Mouse (Mus musculus): ENCODE data around the gene Nup205. TPM values are rescaled to one million over a fixed set of nuclear protein-coding genes. Genes with fewer than 3 reads are reported as not detected.

The Nup205 gene
- polyA plus RNA-seq, 1 experiment, result 1.3 TPM

DNA sequence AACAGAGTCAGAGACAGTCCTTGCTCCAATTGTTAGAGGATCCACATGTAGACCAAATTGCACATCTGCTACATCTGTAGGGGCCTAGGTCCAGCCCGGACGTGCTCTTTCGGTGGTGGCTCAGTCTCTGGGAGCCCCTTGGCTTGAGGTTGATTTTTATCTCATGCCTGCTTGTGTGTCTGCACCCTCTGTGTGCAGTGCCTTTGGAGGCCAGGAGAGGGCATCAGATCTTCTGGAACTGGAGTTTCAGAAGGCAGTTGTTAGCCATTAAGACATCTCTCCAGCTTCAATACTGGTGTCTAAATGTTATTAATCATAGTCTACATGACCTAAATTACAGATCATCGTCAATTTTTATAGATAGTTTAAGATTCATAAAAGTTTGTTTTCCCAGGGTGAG, 66.0 kb downstream of the Nup205 start:
- H3K4me1 ChIP-seq, result peaks cover 15% of the 10 kb centered on the region
- no peak overlapping the region for H3K4me3 ChIP-seq (replicated peaks)
- H3K9me3 ChIP-seq, result no peaks in the 10 kb centered on the region
- TF ChIP-seq FLI1 (IDR thresholded peaks at IDR 0.05; ENCODE audit: low read length) (no peak), GATA1 (IDR thresholded peaks at IDR 0.05; ENCODE audit: borderline replicate concordance, low read length) (no peak)
- H3K27me3 ChIP-seq (replicated peaks), result no peaks in the 10 kb centered on the region
- peaks cover 87% of the 10 kb centered on the region for H3K36me3 ChIP-seq (replicated peaks; ENCODE audit: low read length)

DNA sequence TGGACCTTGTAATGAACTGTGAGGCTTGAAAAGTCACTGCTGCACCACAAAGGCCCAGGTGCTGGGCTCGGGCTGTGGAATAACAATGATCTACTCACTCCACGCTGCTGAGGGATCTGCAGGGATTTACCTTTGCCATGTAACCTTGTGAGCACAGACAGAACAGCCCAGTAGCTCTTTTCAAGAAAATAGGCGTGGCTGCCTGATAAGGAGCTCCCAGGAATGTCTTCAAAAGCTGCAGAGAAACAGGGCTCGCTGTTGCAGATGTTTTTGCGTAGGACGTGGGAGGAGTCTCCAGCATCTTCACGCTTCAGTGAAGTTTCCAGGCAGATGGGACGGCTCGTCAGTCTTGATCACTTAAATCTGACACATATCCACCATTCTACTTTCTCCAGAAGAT, 66.8 kb downstream of the Nup205 start:
- H3K36me3 ChIP-seq (replicated peaks; ENCODE audit: low read length), result peaks cover 79% of the 10 kb centered on the region

DNA sequence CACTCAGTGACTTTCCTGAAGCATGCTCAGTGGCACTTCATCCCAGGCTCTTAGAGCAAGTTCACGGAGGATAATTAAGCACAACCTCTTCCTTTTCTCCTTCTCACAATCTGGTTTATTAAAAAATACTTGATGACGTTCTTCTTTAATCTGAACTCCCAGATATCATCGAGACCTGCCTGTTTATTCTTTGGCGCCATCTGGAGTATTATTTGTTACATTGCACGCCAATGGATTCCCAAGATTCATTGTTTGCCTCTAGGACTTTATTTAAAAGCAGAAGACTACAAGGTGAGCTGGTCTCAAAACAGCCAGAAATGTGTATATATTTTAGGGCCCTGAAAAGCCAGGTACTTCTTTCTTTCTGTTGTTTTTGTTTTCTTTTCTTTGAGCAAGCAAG, 67.9 kb downstream of the Nup205 start:
- Histone ChIP-seq H3K27me3 (replicated peaks) (no peaks in the 10 kb centered on the region), H3K9me3 (no peaks in the 10 kb centered on the region), H3K4me3 (replicated peaks) (no peak overlapping the region), H3K36me3 (replicated peaks; ENCODE audit: low read length) (peaks cover 69% of the 10 kb centered on the region), H3K4me1 (peaks cover 33% of the 10 kb centered on the region)
- TF ChIP-seq GATA1 (IDR thresholded peaks at IDR 0.05; ENCODE audit: borderline replicate concordance, low read length) (no peak), FLI1 (IDR thresholded peaks at IDR 0.05; ENCODE audit: low read length) (no peak)

More for the DNA sequence above, 66.8 kb downstream of the Nup205 start:
- no peak for TF ChIP-seq GATA1 (IDR thresholded peaks at IDR 0.05; ENCODE audit: borderline replicate concordance, low read length)
- no peaks in the 10 kb centered on the region for H3K9me3 ChIP-seq
- peaks cover 23% of the 10 kb centered on the region for H3K4me1 ChIP-seq
- no peaks in the 10 kb centered on the region for H3K27me3 ChIP-seq (replicated peaks)
- H3K4me3 ChIP-seq (replicated peaks), result no peak overlapping the region

DNA sequence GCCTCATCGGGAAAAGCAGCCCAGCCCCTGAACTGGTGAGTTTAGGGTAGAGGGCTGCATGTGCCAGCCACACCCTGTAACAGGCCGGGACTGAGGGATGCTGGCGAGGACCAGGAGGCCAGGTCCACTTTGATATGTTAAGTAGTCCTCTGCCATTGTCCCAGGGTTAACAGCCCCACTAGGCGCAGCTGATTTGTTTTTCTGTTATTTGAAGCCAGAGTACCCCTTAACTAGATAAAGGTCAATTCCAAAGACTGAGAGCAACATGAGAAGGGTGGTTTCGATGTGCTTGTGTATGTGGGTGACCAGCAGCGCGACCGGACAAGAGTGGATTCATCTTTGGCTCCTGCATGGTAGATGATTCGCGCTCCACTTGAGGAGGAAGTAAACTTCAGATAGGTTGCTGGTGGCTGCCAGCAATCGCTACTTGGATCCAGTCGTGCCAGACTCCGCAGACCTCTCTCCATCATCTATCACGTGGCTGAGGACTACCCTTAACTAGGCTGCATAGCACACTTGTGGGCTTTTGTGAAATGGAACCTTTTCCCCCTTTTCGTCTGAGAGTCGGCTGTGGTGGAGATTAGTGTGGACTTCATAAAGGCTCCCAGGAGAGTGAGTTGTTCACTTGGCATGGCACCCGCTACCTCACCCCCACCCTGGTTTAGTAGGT, 74.7 kb downstream of the Nup205 start:
- peaks cover 18% of the 10 kb centered on the region for H3K36me3 ChIP-seq (replicated peaks; ENCODE audit: low read length)
- H3K27me3 ChIP-seq (replicated peaks), result no peaks in the 10 kb centered on the region
- peaks cover 60% of the 10 kb centered on the region for H3K4me1 ChIP-seq
- TF ChIP-seq GATA1 (IDR thresholded peaks at IDR 0.05; ENCODE audit: borderline replicate concordance, low read length) (no peak), FLI1 (IDR thresholded peaks at IDR 0.05; ENCODE audit: low read length) (no peak)
- no peaks in the 10 kb centered on the region for H3K9me3 ChIP-seq
- H3K4me3 ChIP-seq (replicated peaks), result peak overlapping the region; percentile 96

DNA sequence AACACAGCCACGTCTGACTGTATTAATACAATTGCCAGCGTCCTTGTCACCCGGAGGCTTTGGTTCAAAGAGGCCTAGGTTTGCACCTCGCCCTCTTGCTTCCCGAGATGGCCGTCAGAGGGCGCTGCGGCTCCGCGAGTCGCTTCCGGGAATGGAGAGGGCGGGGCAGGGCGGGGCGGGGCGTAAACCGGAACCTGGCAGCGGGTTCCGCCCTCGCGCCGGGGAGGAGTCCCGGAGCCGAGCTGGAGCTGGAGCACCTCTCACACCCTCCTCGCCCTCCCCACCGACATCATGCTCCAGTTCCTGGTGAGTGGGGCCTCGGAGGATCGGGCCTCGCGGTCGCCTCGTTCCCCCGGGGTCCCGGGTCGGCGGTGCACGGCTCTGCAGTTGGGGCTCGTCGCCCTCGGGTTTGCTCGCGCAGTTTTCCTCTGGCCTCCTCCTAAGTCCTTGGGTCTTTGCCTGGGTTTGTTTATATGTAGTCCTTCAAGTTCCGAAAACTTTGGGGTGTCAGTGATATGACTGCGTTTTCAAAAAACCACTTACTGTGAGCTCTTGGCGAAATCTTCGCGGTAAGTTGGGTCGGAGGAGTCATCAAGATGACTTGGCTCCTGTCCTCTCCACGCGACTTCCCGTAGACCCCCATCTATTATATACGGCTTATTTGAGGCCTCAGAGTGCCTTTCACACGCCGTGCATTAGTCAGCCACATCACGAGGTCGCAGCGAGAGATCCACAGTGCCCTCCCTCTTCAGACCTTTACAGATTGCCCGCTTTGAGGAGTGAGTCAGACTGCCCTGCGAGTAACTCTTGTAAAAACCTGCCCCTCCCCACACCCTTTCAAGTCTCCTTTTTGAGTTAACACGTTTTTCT, 75.5 kb downstream of the Nup205 start:
- H3K9me3 ChIP-seq, result no peaks in the 10 kb centered on the region
- peak overlapping the region; percentile 96 for H3K4me3 ChIP-seq (replicated peaks)
- no peaks in the 10 kb centered on the region for H3K27me3 ChIP-seq (replicated peaks)
- peak; percentile 9; the same call in 1 of the 2 replicates for TF ChIP-seq FLI1 (IDR thresholded peaks at IDR 0.05; ENCODE audit: low read length)
- no peak for TF ChIP-seq GATA1 (IDR thresholded peaks at IDR 0.05; ENCODE audit: borderline replicate concordance, low read length)
- H3K36me3 ChIP-seq (replicated peaks; ENCODE audit: low read length), result peaks cover 18% of the 10 kb centered on the region
- H3K4me1 ChIP-seq, result peaks cover 68% of the 10 kb centered on the region

DNA sequence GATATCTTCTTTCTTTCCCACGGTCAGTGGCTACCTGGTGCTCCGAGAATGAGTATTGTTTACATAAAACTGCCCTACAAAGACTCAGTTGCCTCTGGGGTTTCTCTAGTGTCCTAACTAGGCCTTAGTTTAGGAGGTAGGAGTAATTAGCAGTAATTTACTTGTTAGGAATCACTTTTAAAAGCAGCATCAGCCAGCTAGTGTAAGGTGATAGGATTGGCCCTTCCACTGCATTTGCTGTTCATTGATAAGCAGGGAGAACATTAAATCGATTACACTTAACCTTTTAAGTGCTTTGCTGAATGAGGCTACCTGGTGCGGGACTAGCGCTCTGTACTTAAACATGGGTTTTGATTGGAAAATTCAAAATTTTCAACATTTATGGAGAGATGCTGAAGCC, 76.3 kb downstream of the Nup205 start:
- TF ChIP-seq FLI1 (IDR thresholded peaks at IDR 0.05; ENCODE audit: low read length) (no peak), GATA1 (IDR thresholded peaks at IDR 0.05; ENCODE audit: borderline replicate concordance, low read length) (no peak)
- H3K27me3 ChIP-seq (replicated peaks), result no peaks in the 10 kb centered on the region
- H3K4me1 ChIP-seq, result peaks cover 70% of the 10 kb centered on the region
- H3K36me3 ChIP-seq (replicated peaks; ENCODE audit: low read length), result peaks cover 26% of the 10 kb centered on the region
- peak overlapping the region; percentile 96 for H3K4me3 ChIP-seq (replicated peaks)
- no peaks in the 10 kb centered on the region for H3K9me3 ChIP-seq

DNA sequence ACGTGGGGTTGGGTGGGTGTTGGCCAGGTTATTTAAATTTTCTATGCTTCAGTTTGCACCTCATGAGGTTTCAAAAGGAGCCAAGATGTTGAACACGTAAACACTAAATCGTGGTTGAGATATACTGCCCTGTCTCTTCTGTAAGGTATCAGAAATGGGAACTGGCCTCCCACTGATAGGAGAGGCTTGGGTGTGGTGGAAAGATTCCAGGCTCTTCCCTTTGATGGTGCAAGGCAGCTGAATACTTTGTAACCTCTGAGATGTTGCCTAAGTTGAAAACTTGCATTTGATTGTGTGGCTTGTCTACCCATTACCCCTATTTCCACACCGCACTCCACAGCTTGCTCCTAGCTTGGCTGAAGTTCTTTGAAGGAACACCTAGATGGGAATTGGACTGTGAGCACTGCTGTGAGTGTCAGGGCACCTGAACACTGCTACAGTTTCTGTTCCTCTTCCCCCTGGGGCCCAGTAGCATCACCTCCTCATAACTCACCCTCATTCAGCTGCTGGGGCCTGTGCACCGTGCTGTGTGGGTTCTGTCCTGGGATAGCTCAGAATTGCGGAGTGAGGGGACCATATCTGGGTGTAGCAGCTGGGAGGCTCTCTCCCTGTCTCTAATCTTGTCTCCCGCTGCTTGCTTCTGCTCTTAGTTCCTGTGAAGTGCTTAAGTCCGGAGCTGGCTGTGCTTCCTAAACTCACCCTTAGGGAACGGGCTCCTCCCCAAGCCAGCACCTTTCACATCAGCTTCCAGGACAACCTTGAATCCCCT, 77.1 kb downstream of the Nup205 start:
- TF ChIP-seq FLI1 (IDR thresholded peaks at IDR 0.05; ENCODE audit: low read length), result no peak
- Histone ChIP-seq H3K9me3 (no peaks in the 10 kb centered on the region), H3K4me1 (peaks cover 70% of the 10 kb centered on the region), H3K4me3 (replicated peaks) (peak overlapping the region; percentile 96), H3K36me3 (replicated peaks; ENCODE audit: low read length) (peaks cover 31% of the 10 kb centered on the region), H3K27me3 (replicated peaks) (no peaks in the 10 kb centered on the region)

DNA sequence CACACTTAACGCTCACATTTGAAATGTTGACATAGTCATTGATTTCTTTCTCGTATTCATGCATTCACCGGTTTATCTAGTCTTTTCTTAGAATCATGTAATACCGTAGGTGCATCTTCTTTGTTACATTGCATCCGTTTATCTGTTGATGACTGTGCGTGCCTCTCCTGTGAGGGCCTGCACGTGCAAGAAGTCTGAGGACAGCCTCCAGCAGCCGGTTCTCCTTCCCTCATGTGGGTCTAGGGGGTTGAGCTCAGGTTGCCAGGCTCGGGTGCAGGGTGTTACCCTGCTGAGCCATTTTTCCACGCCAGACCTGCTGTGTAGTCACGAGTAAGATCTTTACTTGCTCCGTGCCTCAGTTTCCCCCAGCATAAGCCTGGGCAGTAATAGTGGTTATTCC, 77.8 kb downstream of the Nup205 start:
- TF ChIP-seq FLI1 (IDR thresholded peaks at IDR 0.05; ENCODE audit: low read length), result no peak
- Histone ChIP-seq H3K4me3 (replicated peaks) (peak overlapping the region; percentile 96), H3K36me3 (replicated peaks; ENCODE audit: low read length) (peaks cover 34% of the 10 kb centered on the region), H3K27me3 (replicated peaks) (no peaks in the 10 kb centered on the region), H3K4me1 (peaks cover 71% of the 10 kb centered on the region), H3K9me3 (no peaks in the 10 kb centered on the region)

DNA sequence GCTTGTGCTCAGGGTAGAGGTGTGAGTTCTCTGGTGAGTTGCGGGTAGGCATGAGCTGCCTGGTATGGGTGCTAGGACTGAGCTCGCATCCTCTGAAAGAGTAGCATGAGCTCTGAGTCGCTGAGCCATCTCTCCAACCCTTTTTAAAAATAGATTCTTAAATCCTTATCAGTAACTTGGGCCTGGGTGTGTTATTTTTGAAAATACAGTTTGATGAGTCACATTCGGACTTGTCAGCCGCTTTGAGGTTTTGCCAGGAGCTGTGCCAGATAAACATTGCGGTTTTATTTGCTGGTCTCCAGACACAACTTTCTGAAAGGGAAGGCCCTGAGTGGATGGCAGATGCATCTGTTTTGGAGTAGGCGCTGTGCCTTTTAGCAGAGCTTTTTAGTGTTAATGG, 79.5 kb downstream of the Nup205 start:
- H3K4me3 ChIP-seq (replicated peaks), result peak overlapping the region; percentile 96
- H3K4me1 ChIP-seq, result peaks cover 86% of the 10 kb centered on the region
- peaks cover 51% of the 10 kb centered on the region for H3K36me3 ChIP-seq (replicated peaks; ENCODE audit: low read length)
- H3K27me3 ChIP-seq (replicated peaks), result no peaks in the 10 kb centered on the region
- no peaks in the 10 kb centered on the region for H3K9me3 ChIP-seq
- TF ChIP-seq GATA1 (IDR thresholded peaks at IDR 0.05; ENCODE audit: borderline replicate concordance, low read length) (no peak), FLI1 (IDR thresholded peaks at IDR 0.05; ENCODE audit: low read length) (no peak)
